8 mouse cellular contexts compared by ENCODE assay signal in genomic region chr14:103649896-103650334, GRCm38 (mm10). TPM values are rescaled to one million over a fixed set of nuclear protein-coding genes. Genes with fewer than 3 reads are reported as not detected.
DNase-seq lines count a peak whose midpoint lies in the region; ATAC-seq and TF ChIP-seq lines count a peak whose summit lies in the region.

TSS of gene Slain1 (plus strand) at chr14:103650228.

- peak within 1 kb of the TSS; percentile 91 to 94 for H3K4me3 ChIP-seq in ES-E14 (ENCODE audit: insufficient read depth in 1 of 2, low read depth in 1 of 2, low read length in 2 of 2, poor library complexity in 1 of 2, severe bottlenecking in 1 of 2)
- H3K4me3 ChIP-seq in forebrain, postnatal 0 days (ENCODE audit: low read depth, low read length): peak within 1 kb of the TSS; percentile 68
- H3K4me3 ChIP-seq in hindbrain, embryonic 14.5 days (replicated peaks; ENCODE audit: low read length): peak within 1 kb of the TSS; percentile 87

- peaks cover 0 to 2% of the 10 kb centered on the region in 2 experiments; a peak in 1 of 4 replicates for H3K4me1 ChIP-seq in ES-E14 (ENCODE audit: control insufficient read depth in 2 of 2, insufficient read depth in 2 of 2, low read length in 2 of 2, poor library complexity in 1 of 2)
- H3K4me1 ChIP-seq in forebrain, postnatal 0 days (ENCODE audit: insufficient read depth): peaks cover 24% of the 10 kb centered on the region; the same call in 1 of the 2 replicates
- H3K4me1 ChIP-seq in hindbrain, embryonic 14.5 days (replicated peaks; ENCODE audit: control insufficient read depth, insufficient read depth, low read length): peaks cover 50% of the 10 kb centered on the region

- under 1% methylated on average over 32 of the region's 32 CpGs for WGBS in forebrain, postnatal 0 days
- under 1% methylated on average over 30 of the region's 32 CpGs for WGBS in hindbrain, embryonic 14.5 days

- in situ Hi-C loops in ES-E14 (cut with MboI; ENCODE audit: low sequenced_read_pairs in 2 of 2, unreplicated experiment in 2 of 2): no loop called here

- H3K27me3 ChIP-seq in forebrain, postnatal 0 days (ENCODE audit: insufficient read depth, low read length): no peaks in the 10 kb centered on the region
- no peaks in the 10 kb centered on the region for H3K27me3 ChIP-seq in hindbrain, embryonic 14.5 days (ENCODE audit: control insufficient read depth, insufficient read depth, low read length)

- H3K9ac ChIP-seq in ES-E14 (ENCODE audit: insufficient read depth, low read depth, low read length, poor library complexity, severe bottlenecking): peak within 1 kb of the TSS; percentile 86
- H3K9ac ChIP-seq in forebrain, postnatal 0 days: peak within 1 kb of the TSS; percentile 98
- H3K9ac ChIP-seq in hindbrain, embryonic 14.5 days: peak within 1 kb of the TSS; percentile 98

- peak; percentile 96 for ATAC-seq in forebrain, postnatal 0 days
- peak; percentile 96 for ATAC-seq in hindbrain, embryonic 14.5 days (ENCODE audit: low FRiP score)

- H3K4me2 ChIP-seq in forebrain, postnatal 0 days (ENCODE audit: low read depth): peak within 1 kb of the TSS; percentile 76
- peak within 1 kb of the TSS; percentile 76 for H3K4me2 ChIP-seq in hindbrain, embryonic 14.5 days (replicated peaks)

- no peak for TF ChIP-seq CTCF in forebrain, postnatal 0 days (IDR thresholded peaks at IDR 0.05; ENCODE audit: low read depth)

- H3K27ac ChIP-seq in ES-E14 (ENCODE audit: insufficient read depth, low read depth, low read length, poor library complexity, severe bottlenecking): peak within 1 kb of the TSS; percentile 11; the same call in 1 of the 2 replicates
- peak within 1 kb of the TSS; percentile 95 for H3K27ac ChIP-seq in forebrain, postnatal 0 days (ENCODE audit: low read depth, low read length)
- H3K27ac ChIP-seq in hindbrain, embryonic 14.5 days: peak within 1 kb of the TSS; percentile 99

- peak; percentile 84 for DNase-seq in ES-E14 (ENCODE audit: low read depth, low spot score)
- DNase-seq in cerebellum, adult 11 months: peak; percentile 96
- DNase-seq in forebrain, postnatal 0 days: peak; percentile 95
- DNase-seq in hindbrain, embryonic 14.5 days (ENCODE audit: low spot score): peak; percentile 92
- DNase-seq in layer of hippocampus, postnatal 25 days (ENCODE audit: extremely low spot score in 1 of 2, low spot score in 1 of 2): peak; percentile 89 to 92
- peak; percentile 83 for DNase-seq in lung, postnatal 10 days
- DNase-seq in ovary, postnatal 36 days (ENCODE audit: low spot score): peak; percentile 84
- peak; percentile 96 to 98 for DNase-seq in thymus, postnatal 10 days (ENCODE audit: low spot score in 2 of 2)

- no peaks in the 10 kb centered on the region for H3K36me3 ChIP-seq in ES-E14 (ENCODE audit: control insufficient read depth, insufficient read depth, low read length, poor library complexity, severe bottlenecking)
- H3K36me3 ChIP-seq in forebrain, postnatal 0 days (ENCODE audit: insufficient read depth): no peaks in the 10 kb centered on the region
- no peaks in the 10 kb centered on the region for H3K36me3 ChIP-seq in hindbrain, embryonic 14.5 days (replicated peaks; ENCODE audit: control insufficient read depth, insufficient read depth)

- no peaks in the 10 kb centered on the region for H3K9me3 ChIP-seq in ES-E14 (ENCODE audit: control insufficient read depth, insufficient read depth, low read depth, low read length)
- H3K9me3 ChIP-seq in forebrain, postnatal 0 days (ENCODE audit: low read length): no peaks in the 10 kb centered on the region
- no peaks in the 10 kb centered on the region for H3K9me3 ChIP-seq in hindbrain, embryonic 14.5 days (ENCODE audit: control insufficient read depth, low read length)

TF ChIP-seq in ES-E14, 5 proteins besides CTCF, POLR2A, EP300 and RAD21:
- TF ChIP-seq HCFC1 (IDR thresholded peaks at IDR 0.05; ENCODE audit: borderline replicate concordance, insufficient read depth, low read length): 0 out of 2 replicates have a peak, but pooled peaks have one; percentile 25
- TF ChIP-seq ZC3H11A (IDR thresholded peaks at IDR 0.05; ENCODE audit: borderline replicate concordance, low read depth, low read length): no peak
- TF ChIP-seq CHD2 (IDR thresholded peaks at IDR 0.05; ENCODE audit: low read depth, low read length): no peak
- TF ChIP-seq ZNF384 (IDR thresholded peaks at IDR 0.05; ENCODE audit: low read depth, low read length): no peak
- TF ChIP-seq MAFK (IDR thresholded peaks at IDR 0.05; ENCODE audit: insufficient read depth, low read depth, low read length): no peak
TF ChIP-seq in ES-E14: peak in this region for 1.

RNA-seq across cellular contexts. Expression of gene Slain1, which starts in this region (rescaled TPM):
- total RNA-seq in ES-E14 (2012; rRNA removed): 3.8 and 6.4 TPM in 2 replicates
- 100 and 104 TPM in 2 replicates for total RNA-seq in forebrain, postnatal 0 days (2014; rRNA removed)
- 42.6 and 44.2 TPM in 2 replicates for polyA plus RNA-seq in forebrain, postnatal 0 days (2015; fragmentation: Nextera tagmentation; extraction: Ambion mirVana)
- 28.4 and 31.6 TPM in 2 replicates for polyA plus RNA-seq in hindbrain, embryonic 14.5 days (2014; fragmentation: Nextera tagmentation; extraction: Ambion mirVana)
- 10 to 100 TPM; 58.9 to 66.6 TPM for total RNA-seq in layer of hippocampus, postnatal 25 days (2021)

Comparison
In these comparisons a context has a peak if more than half of its experiments do, and no peak if none do; other contexts are left out.
1. Peak in every context shown above with its lines: DNase-seq, ATAC-seq, H3K4me3 ChIP-seq and H3K27ac ChIP-seq.
2. H3K27ac ChIP-seq: peak in every context shown above with its lines; median percentile 99 in hindbrain, embryonic 14.5 days; 95 in forebrain, postnatal 0 days; 11 in ES-E14.